In the genomic region with DNA sequence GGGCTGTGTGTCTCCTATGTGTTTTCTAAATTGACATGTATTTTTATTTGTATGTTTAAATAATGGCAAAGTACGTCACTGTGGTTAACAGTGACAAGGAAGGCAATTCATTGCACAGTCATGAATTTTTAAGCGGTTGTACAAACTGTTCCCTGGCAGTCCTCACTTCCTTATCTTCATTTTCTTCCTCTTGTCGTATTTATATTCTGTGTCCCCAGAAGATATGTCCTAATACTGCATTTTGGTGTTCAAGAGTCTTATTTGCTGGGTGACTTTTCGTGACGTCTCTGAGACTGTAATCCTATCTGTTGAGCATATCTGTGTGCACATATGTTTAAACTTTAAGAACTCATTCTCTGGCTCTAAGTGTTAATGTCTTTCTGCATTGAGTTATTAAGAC, we compare ENCODE assay signal across 20 mouse cellular contexts.
A peak's percentile ranks its signal among the peaks of the same experiment; 100 is the strongest.
DNase-seq lines count a peak whose midpoint lies in the region; ATAC-seq and TF ChIP-seq lines count a peak whose summit lies in the region.
"Had no signal": no experiment of that assay in that cellular context is flagged by ENCODE, and none has a peak within 500 bp of the region (broad histone marks: within the 10 kb centered on the region; RNA-seq: fewer than 3 reads in every experiment).

No protein-coding gene starts in this region.

- DNase-seq in heart, adult 18-20 months: peak; percentile 47 to 80
- DNase-seq in heart, postnatal 25 days (ENCODE audit: low spot score): no peak
- DNase-seq in liver, adult 2 months (ENCODE audit: extremely low read depth, low read depth, low spot score): peak; percentile 56
- DNase-seq in liver, embryonic 11.5 days (ENCODE audit: low spot score): no peak
- DNase-seq in left cerebral cortex, adult 11 months (ENCODE audit: low spot score): no peak
- no peak for DNase-seq in hindbrain, embryonic 11.5 days (ENCODE audit: low spot score)
- DNase-seq: cerebellum, adult 18-20 months; forebrain, postnatal 0 days; kidney, adult 18-20 months; liver, embryonic 13.5 days; right cerebral cortex, adult 18-20 months; spleen, adult 18-20 months; thymus, postnatal 14 days had no signal

- H3K4me2 ChIP-seq in liver, embryonic 11.5 days: no peak overlapping the region
- no peak overlapping the region for H3K4me2 ChIP-seq in hindbrain, embryonic 11.5 days (replicated peaks; ENCODE audit: low read depth, low read length)
- H3K4me2 ChIP-seq: embryonic facial prominence, embryonic 12.5 days; hindbrain, embryonic 15.5 days; liver, embryonic 13.5 days; midbrain, embryonic 12.5 days had no signal

- ATAC-seq in liver, embryonic 11.5 days (replicated peaks; ENCODE audit: low FRiP score): no peak
- ATAC-seq in granulocyte monocyte progenitor cell, adult 5-6 weeks (replicated peaks; ENCODE audit: poor library complexity, severe bottlenecking): peak; percentile 74
- peak; percentile 77 for ATAC-seq in monocyte, adult 5-6 weeks (replicated peaks; ENCODE audit: insufficient number of reproducible peaks, low FRiP score, low TSS enrichment, poor library complexity, severe bottlenecking)
- ATAC-seq in hindbrain, embryonic 11.5 days (ENCODE audit: low FRiP score): no peak
- ATAC-seq: forebrain, postnatal 0 days had no signal

- peaks cover 58% of the 10 kb centered on the region for H3K36me3 ChIP-seq in liver, adult 2 months (ENCODE audit: control insufficient read depth, insufficient read depth, low read length)
- peaks cover 2% of the 10 kb centered on the region; the same call in 1 of the 2 replicates for H3K36me3 ChIP-seq in liver, embryonic 11.5 days (ENCODE audit: control insufficient read depth, insufficient read depth, low read length)
- no peaks in the 10 kb centered on the region for H3K36me3 ChIP-seq in hindbrain, embryonic 11.5 days (ENCODE audit: control insufficient read depth, insufficient read depth, low read length)
- H3K36me3 ChIP-seq: hindbrain, embryonic 15.5 days; midbrain, embryonic 12.5 days had no signal

- no peaks in the 10 kb centered on the region for H3K9me3 ChIP-seq in liver, embryonic 11.5 days (ENCODE audit: control insufficient read depth, low read length)
- H3K9me3 ChIP-seq in hindbrain, embryonic 11.5 days (ENCODE audit: control insufficient read depth, low read length): no peaks in the 10 kb centered on the region
- H3K9me3 ChIP-seq: embryonic facial prominence, embryonic 12.5 days; hindbrain, embryonic 15.5 days; liver, embryonic 13.5 days; midbrain, embryonic 12.5 days had no signal

- H3K9ac ChIP-seq in liver, adult 2 months (ENCODE audit: low read depth, low read length): no peak overlapping the region
- no peak overlapping the region for H3K9ac ChIP-seq in liver, embryonic 11.5 days (ENCODE audit: low read depth, low read length)
- no peak overlapping the region for H3K9ac ChIP-seq in hindbrain, embryonic 11.5 days (ENCODE audit: low read depth, low read length)
- H3K9ac ChIP-seq: embryonic facial prominence, embryonic 12.5 days; forebrain, postnatal 0 days; hindbrain, embryonic 15.5 days; liver, embryonic 13.5 days; midbrain, embryonic 12.5 days had no signal

- no peak overlapping the region; the same call in 1 of the 2 replicates for H3K27ac ChIP-seq in liver, adult 2 months (replicated peaks; ENCODE audit: insufficient read depth, low read depth, low read length)
- H3K27ac ChIP-seq in liver, embryonic 11.5 days (ENCODE audit: low read depth, low read length): no peak overlapping the region
- H3K27ac ChIP-seq in hindbrain, embryonic 11.5 days (ENCODE audit: low read depth, low read length): no peak overlapping the region
- H3K27ac ChIP-seq: embryonic facial prominence, embryonic 12.5 days; hindbrain, embryonic 15.5 days; layer of hippocampus, adult 2 months; liver, embryonic 13.5 days; midbrain, embryonic 12.5 days had no signal

- H3K4me1 ChIP-seq in liver, adult 2 months (ENCODE audit: control insufficient read depth, insufficient read depth, low read length): peaks cover 5% of the 10 kb centered on the region
- no peaks in the 10 kb centered on the region for H3K4me1 ChIP-seq in liver, embryonic 11.5 days (replicated peaks; ENCODE audit: control insufficient read depth, insufficient read depth, low read length)
- H3K4me1 ChIP-seq in hindbrain, embryonic 11.5 days (replicated peaks; ENCODE audit: control insufficient read depth, insufficient read depth, low read length): no peaks in the 10 kb centered on the region
- H3K4me1 ChIP-seq: hindbrain, embryonic 15.5 days; midbrain, embryonic 12.5 days had no signal

- WGBS in liver, adult 2 months: 75% methylated on average over 5 of the region's 5 CpGs
- 50% methylated on average over 5 of the region's 5 CpGs for WGBS in liver, embryonic 11.5 days
- 89% methylated on average over 5 of the region's 5 CpGs for WGBS in hindbrain, embryonic 11.5 days

- no peak for TF ChIP-seq CTCF in liver, adult 2 months (IDR thresholded peaks at IDR 0.05; ENCODE audit: low read depth, low read length)

- H3K79me2 ChIP-seq in liver, adult 2 months (ENCODE audit: control insufficient read depth, insufficient read depth, low read length): peaks cover 12% of the 10 kb centered on the region; the same call in 1 of the 2 replicates

- no peak overlapping the region for H3K4me3 ChIP-seq in liver, adult 2 months (ENCODE audit: insufficient read depth, low read depth, low read length)
- H3K4me3 ChIP-seq in liver, embryonic 11.5 days (ENCODE audit: low read depth, low read length): no peak overlapping the region
- H3K4me3 ChIP-seq in hindbrain, embryonic 11.5 days (ENCODE audit: low read depth, low read length): no peak overlapping the region
- H3K4me3 ChIP-seq: embryonic facial prominence, embryonic 12.5 days; hindbrain, embryonic 15.5 days; layer of hippocampus, adult 2 months; liver, embryonic 13.5 days; midbrain, embryonic 12.5 days; myocyte had no signal

- intact Hi-C loops in heart, postnatal 25 days (cut with DNase I): no loop called here

- TF ChIP-seq POLR2A in liver, adult 2 months (IDR thresholded peaks at IDR 0.05; ENCODE audit: extremely low read depth, insufficient read depth, low read length): no peak

- H3K27me3 ChIP-seq in liver, adult 2 months (ENCODE audit: control insufficient read depth, insufficient read depth, low read length): no peaks in the 10 kb centered on the region
- H3K27me3 ChIP-seq in liver, embryonic 11.5 days (replicated peaks; ENCODE audit: control insufficient read depth, insufficient read depth, low read length): no peaks in the 10 kb centered on the region
- no peaks in the 10 kb centered on the region for H3K27me3 ChIP-seq in hindbrain, embryonic 11.5 days (ENCODE audit: control insufficient read depth, insufficient read depth, low read length)
- H3K27me3 ChIP-seq: embryonic facial prominence, embryonic 12.5 days; hindbrain, embryonic 15.5 days; liver, embryonic 13.5 days; midbrain, embryonic 12.5 days had no signal

Comparison
In these comparisons a context has a peak if more than half of its experiments do, and no peak if none do; other contexts are left out.
1. DNase-seq: peak in heart, adult 18-20 months (2 of 2) and liver, adult 2 months (single experiment); none in heart, postnatal 25 days (single experiment), liver, embryonic 11.5 days (single experiment), left cerebral cortex, adult 11 months (single experiment) and hindbrain, embryonic 11.5 days (single experiment).
2. ATAC-seq: peak in granulocyte monocyte progenitor cell, adult 5-6 weeks (single experiment) and monocyte, adult 5-6 weeks (single experiment); none in liver, embryonic 11.5 days (single experiment) and hindbrain, embryonic 11.5 days (single experiment).